Mouse (Mus musculus) G1E (cell line): Measurements from ENCODE around the gene Pikfyve. TPM values are rescaled to one million over a fixed set of nuclear protein-coding genes. Genes with fewer than 3 reads are reported as not detected.

Experiments
- ATAC-seq: 2 replicates; pipeline ENCODE4 v1.8.0; 2016; ENCODE audit warnings: mild to moderate bottlenecking; ENCODE audit not compliant: insufficient number of reproducible peaks, poor library complexity, low FRiP score, severe bottlenecking; ENCODE audit errors: extremely low read depth
- DNase-seq: peaks from one replicate; pipeline ENCODE4 v3.0.0; 2012; ENCODE audit warnings: low spot score
- H3K27me3 ChIP-seq: 2 replicates; pipeline ENCODE4 v1.6.1; 2012; ENCODE audit warnings: mild to moderate bottlenecking, low read length, inconsistent platforms; ENCODE audit not compliant: insufficient read depth
- H3K36me3 ChIP-seq: replicated peaks from 2 replicates; pipeline ENCODE3; 2012; ENCODE audit warnings: mild to moderate bottlenecking, inconsistent platforms
- H3K4me1 ChIP-seq: 2 replicates; pipeline ENCODE4 v1.6.1; 2012; ENCODE audit warnings: low read depth, low read length, inconsistent platforms, mixed read lengths; ENCODE audit not compliant: insufficient read depth
- H3K4me3 ChIP-seq: 2 replicates; pipeline ENCODE4 v1.5.1; 2012; ENCODE audit warnings: low read depth, mild to moderate bottlenecking, inconsistent platforms, low read length, moderate library complexity, mixed read lengths
- H3K9me3 ChIP-seq: replicated peaks from 2 replicates; pipeline ENCODE4 v1.6.1; 2012; ENCODE audit warnings: inconsistent platforms
- CTCF ChIP-seq: IDR thresholded peaks from 2 replicates; pipeline ENCODE4 v1.5.1; 2012; ENCODE audit warnings: low read depth, low read length, inconsistent platforms, mixed read lengths
- GATA1 ChIP-seq: IDR thresholded peaks from 2 replicates; pipeline ENCODE4 v1.6.1; 2012; ENCODE audit warnings: borderline replicate concordance, low read length, inconsistent platforms, mixed read lengths
- GATA2 ChIP-seq: IDR thresholded peaks from 2 replicates; pipeline ENCODE4 v1.6.1; 2012; ENCODE audit warnings: low read depth, low read length, inconsistent platforms, borderline replicate concordance
- POLR2AphosphoS5 ChIP-seq: IDR thresholded peaks from 2 replicates; pipeline ENCODE4 v1.6.1; 2012; ENCODE audit warnings: low read depth, low read length, inconsistent platforms; ENCODE audit not compliant: insufficient replicate concordance
- TAL1 ChIP-seq: conservative IDR thresholded peaks from 2 replicates; pipeline ENCODE4 v1.6.1; 2012; ENCODE audit warnings: low read depth, low read length, inconsistent platforms, mixed read lengths
- polyA plus RNA-seq: library from polyadenylated mRNA; stranded (reverse); fragments of >175 nt; gene quantifications from 2 replicates; pipeline ENCODE4 v1.2.3, GENCODE M21; 2012
- total RNA-seq, 2 experiments: library from RNA; stranded (forward) in 1 of 2; stranded (reverse) in 1 of 2; fragments of 200-1000 nt in 1 of 2; fragments of >200 nt in 1 of 2; fragmentation: Nextera tagmentation in 1 of 2; gene quantifications; 2 replicates each; pipeline ENCODE4 v1.2.3; 2014 to 2017

Gene Pikfyve
- total and polyA plus RNA-seq, 3 experiments = 56.3 to 95.4 (median 81.1) TPM

- no peak for TF ChIP-seq GATA2
- TF ChIP-seq POLR2AphosphoS5 = no peak
- TF ChIP-seq CTCF = no peak
- no peak for TF ChIP-seq TAL1
- TF ChIP-seq GATA1 = no peak
- ATAC-seq (no peak; the same call in 1 of the 2 replicates), DNase-seq (no peak)
- no peaks in the 10 kb centered on the region for H3K4me1 ChIP-seq
- no peaks in the 10 kb centered on the region for H3K9me3 ChIP-seq
- H3K36me3 ChIP-seq = peaks cover 45% of the 10 kb centered on the region
- H3K4me3 ChIP-seq = no peak overlapping the region
- H3K27me3 ChIP-seq = no peaks in the 10 kb centered on the region
Measured at GRCm38 (mm10) chr1:65245637-65246036, 59.2 kb downstream of the Pikfyve start.

DNA sequence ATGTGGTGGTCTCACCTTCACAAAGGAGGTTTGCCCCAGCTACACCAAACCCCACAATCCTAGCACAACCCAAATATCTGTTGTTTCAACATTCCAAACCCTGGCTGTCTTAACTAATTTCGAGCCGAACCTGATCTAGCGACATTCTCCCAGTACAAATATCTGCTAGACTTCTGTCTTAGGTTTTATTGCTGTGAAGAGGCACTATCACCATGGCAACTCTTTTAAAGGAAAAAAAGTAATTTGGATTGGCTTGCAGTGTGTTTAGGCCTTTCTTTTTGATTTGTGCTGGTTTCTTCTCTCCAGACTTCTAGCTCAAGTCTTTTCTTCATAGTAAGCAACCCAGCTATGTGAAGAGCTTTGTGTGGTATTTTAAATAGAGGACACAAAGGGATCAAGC is 94.0 kb downstream of the Pikfyve start:
- TF ChIP-seq GATA1 (no peak), CTCF (no peak), GATA2 (no peak), TAL1 (no peak), POLR2AphosphoS5 (no peak)
- H3K9me3 ChIP-seq = peaks cover 7% of the 10 kb centered on the region
- DNase-seq (no peak), ATAC-seq (no peak)
- H3K4me3 ChIP-seq = no peak overlapping the region
- H3K4me1 ChIP-seq = no peaks in the 10 kb centered on the region
- no peaks in the 10 kb centered on the region for H3K27me3 ChIP-seq
- peaks cover 27% of the 10 kb centered on the region for H3K36me3 ChIP-seq

GRCm38 (mm10) chr1:65281756-65282155 is 95.3 kb downstream of the Pikfyve start, which contains the start of gene Pth2r:
Gene Pth2r, plus strand, starts transcription at chr1:65282056.
- TF ChIP-seq TAL1 = no peak
- no peak for TF ChIP-seq CTCF
- TF ChIP-seq GATA2 = no peak
- no peaks in the 10 kb centered on the region for H3K4me1 ChIP-seq
- peaks cover 5% of the 10 kb centered on the region for H3K9me3 ChIP-seq
- H3K4me3 ChIP-seq = no peak within 1 kb of the TSS
- peaks cover 19% of the 10 kb centered on the region for H3K36me3 ChIP-seq
- ATAC-seq = no peak
- no peak for DNase-seq
- no peaks in the 10 kb centered on the region for H3K27me3 ChIP-seq

DNA sequence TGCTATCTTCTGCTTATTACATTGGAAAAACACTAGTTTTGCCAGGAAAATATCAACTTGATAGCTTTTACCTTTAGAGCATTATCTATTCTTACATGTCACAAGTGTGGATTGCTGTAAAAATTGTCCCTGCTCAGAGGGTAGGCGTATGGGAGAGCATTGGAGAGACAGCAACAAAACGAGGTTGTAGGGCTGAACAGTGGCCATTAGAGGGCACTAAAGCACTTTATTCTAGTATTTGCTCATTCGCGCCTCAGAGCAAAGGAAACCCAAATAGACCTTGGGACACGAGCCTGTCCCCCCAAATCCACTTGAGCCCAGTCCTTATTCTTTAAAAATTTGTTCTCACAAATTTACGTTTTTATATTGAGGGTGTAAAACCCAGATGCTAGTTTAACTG is 96.3 kb downstream of the Pikfyve start:
- DNase-seq (peak; percentile 6), ATAC-seq (peak; percentile 74)
- TF ChIP-seq POLR2AphosphoS5 (no peak), CTCF (peak; percentile 57; the same call in 1 of the 2 replicates)
- peaks cover 9% of the 10 kb centered on the region for H3K36me3 ChIP-seq
- no peak overlapping the region for H3K4me3 ChIP-seq
- no peaks in the 10 kb centered on the region; the same call in 1 of the 2 replicates for H3K27me3 ChIP-seq
- no peaks in the 10 kb centered on the region for H3K4me1 ChIP-seq
- H3K9me3 ChIP-seq = no peaks in the 10 kb centered on the region

- Histone ChIP-seq H3K9me3 (no peaks in the 10 kb centered on the region), H3K36me3 (no peaks in the 10 kb centered on the region), H3K4me1 (no peaks in the 10 kb centered on the region), H3K27me3 (peaks cover 13% of the 10 kb centered on the region; the same call in 1 of the 2 replicates), H3K4me3 (no peak overlapping the region)
- ATAC-seq (no peak), DNase-seq (no peak)
- TF ChIP-seq TAL1 (no peak), POLR2AphosphoS5 (no peak), GATA2 (no peak)
Measured at GRCm38 (mm10) chr1:65308476-65308875, 122.0 kb downstream of the Pikfyve start.

DNA sequence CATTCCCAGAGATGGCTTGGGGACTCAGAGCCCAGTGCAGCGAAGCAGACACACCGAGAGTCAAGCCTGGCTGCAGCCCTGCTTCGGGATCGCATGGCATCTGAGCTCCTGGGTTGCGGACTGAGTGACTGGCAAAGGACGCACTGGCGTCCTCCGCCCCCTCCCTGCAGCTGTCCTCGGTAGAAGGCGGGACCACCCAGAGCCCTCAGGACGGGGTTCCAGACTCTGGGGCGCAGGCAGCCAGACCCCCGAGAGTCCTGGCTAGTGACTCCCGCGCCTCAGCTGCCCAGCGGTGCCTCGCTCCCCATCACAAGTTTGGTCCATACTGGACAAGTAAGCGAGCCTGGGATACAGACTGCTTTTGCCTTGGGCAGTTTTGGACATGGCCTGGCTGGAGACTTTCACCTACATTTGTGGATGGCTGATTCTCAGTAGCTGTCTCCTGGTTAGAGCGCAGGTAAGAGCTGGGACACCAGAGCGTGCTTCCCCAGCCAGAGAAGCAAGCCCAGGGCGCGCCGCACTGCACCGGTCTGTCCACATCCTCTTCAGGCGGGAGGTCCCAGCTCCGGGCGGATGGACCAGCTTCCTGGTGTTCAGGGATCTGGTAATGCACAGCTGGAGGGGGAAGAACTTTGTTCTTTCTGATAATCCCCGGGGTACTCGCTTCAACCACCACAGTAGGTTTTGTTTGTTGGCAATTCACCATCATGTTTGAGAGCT is 124.9 kb downstream of the Pikfyve start:
- Histone ChIP-seq H3K27me3 (peaks cover 24% of the 10 kb centered on the region), H3K4me3 (no peak overlapping the region), H3K36me3 (no peaks in the 10 kb centered on the region), H3K9me3 (no peaks in the 10 kb centered on the region), H3K4me1 (no peaks in the 10 kb centered on the region)
- TF ChIP-seq TAL1 = no peak
- TF ChIP-seq POLR2AphosphoS5 = no peak
- no peak for TF ChIP-seq GATA1
- TF ChIP-seq CTCF = no peak
- TF ChIP-seq GATA2 = no peak
- ATAC-seq (no peak), DNase-seq (no peak)

GRCm38 (mm10) chr1:65312118-65312517 is 125.6 kb downstream of the Pikfyve start:
- Histone ChIP-seq H3K4me1 (no peaks in the 10 kb centered on the region), H3K27me3 (peaks cover 28% of the 10 kb centered on the region), H3K4me3 (no peak overlapping the region), H3K9me3 (no peaks in the 10 kb centered on the region), H3K36me3 (no peaks in the 10 kb centered on the region)
- TF ChIP-seq GATA2 = no peak
- TF ChIP-seq CTCF = no peak
- no peak for TF ChIP-seq POLR2AphosphoS5
- no peak for TF ChIP-seq TAL1
- no peak for TF ChIP-seq GATA1
- DNase-seq = no peak
- ATAC-seq = no peak
